Mouse (Mus musculus) MEL (cell line): Measurements from ENCODE around the gene Tmem126a. TPM values are rescaled to one million over a fixed set of nuclear protein-coding genes. Genes with fewer than 3 reads are reported as not detected.

Source experiments
- DNase-seq: peaks from one replicate; pipeline ENCODE4 v3.0.0; 2011; ENCODE audit warnings: low read depth, low spot score
- H3K27ac ChIP-seq: 2 replicates; pipeline ENCODE4 v1.5.1; 2012; ENCODE audit warnings: low read depth, mild to moderate bottlenecking, control low read depth, low read length, moderate library complexity; ENCODE audit not compliant: control insufficient read depth
- H3K27me3 ChIP-seq, 2 experiments: fragments of 150-350 bp in 1 of 2; sonication (generic) in 1 of 2; 2 replicates each; pipeline ENCODE4 v1.6.1; 2012; ENCODE audit warnings: low read length in 2 of 2, mild to moderate bottlenecking in 2 of 2, improper control_type of control experiment in 1 of 2, moderate library complexity in 1 of 2; ENCODE audit not compliant: insufficient read depth in 2 of 2, control insufficient read depth in 1 of 2
- H3K36me3 ChIP-seq, 2 experiments: 2 replicates each; pipeline ENCODE4 v1.6.1; 2012 to 2014; ENCODE audit warnings: low read length in 2 of 2, improper control_type of control experiment in 1 of 2, inconsistent platforms in 1 of 2, mild to moderate bottlenecking in 1 of 2; ENCODE audit not compliant: insufficient read depth in 2 of 2, control insufficient read depth in 1 of 2
- H3K4me1 ChIP-seq, 2 experiments: fragments of 150-350 bp in 1 of 2; sonication (generic) in 1 of 2; 2 replicates each; pipeline ENCODE4 v1.6.1; 2012; ENCODE audit warnings: low read length in 2 of 2, improper control_type of control experiment in 1 of 2, mild to moderate bottlenecking in 1 of 2; ENCODE audit not compliant: insufficient read depth in 2 of 2, control insufficient read depth in 1 of 2
- H3K4me3 ChIP-seq, 2 experiments: fragments of 150-350 bp in 1 of 2; sonication (generic) in 1 of 2; 2 replicates each; pipeline ENCODE4 v1.5.1; 2012; ENCODE audit warnings: low read depth in 2 of 2, low read length in 2 of 2, mild to moderate bottlenecking in 2 of 2, moderate library complexity in 2 of 2, control low read depth in 1 of 2, improper control_type of control experiment in 1 of 2; ENCODE audit not compliant: control insufficient read depth in 1 of 2, insufficient read depth in 1 of 2
- H3K79me2 ChIP-seq: 2 replicates; pipeline ENCODE4 v1.6.1; 2012; ENCODE audit warnings: mild to moderate bottlenecking, low read length, moderate library complexity; ENCODE audit not compliant: control insufficient read depth, poor library complexity, insufficient read depth
- H3K9ac ChIP-seq: 2 replicates; pipeline ENCODE4 v1.6.1; 2012; ENCODE audit warnings: low read depth, mild to moderate bottlenecking, control low read depth, low read length, moderate library complexity; ENCODE audit not compliant: control insufficient read depth, poor library complexity, severe bottlenecking
- H3K9me3 ChIP-seq: fragments of 150-350 bp; sonication (generic); replicated peaks from 2 replicates; pipeline ENCODE4 v1.6.1; 2012; ENCODE audit warnings: mild to moderate bottlenecking, low read length, improper control_type of control experiment, moderate library complexity; ENCODE audit not compliant: insufficient read depth
- BHLHE40 ChIP-seq: IDR thresholded peaks from 2 replicates; pipeline ENCODE4 v1.6.1; 2012; ENCODE audit warnings: low read depth, mild to moderate bottlenecking, inconsistent platforms, low read length, improper control_type of control experiment, borderline replicate concordance
- CHD1 ChIP-seq: IDR thresholded peaks from 2 replicates; pipeline ENCODE4 v1.6.1; 2012; ENCODE audit warnings: low read depth, mild to moderate bottlenecking, inconsistent platforms, low read length, improper control_type of control experiment
- CHD2 ChIP-seq: IDR thresholded peaks from 2 replicates; pipeline ENCODE4 v1.6.1; 2011; ENCODE audit warnings: low read length, improper control_type of control experiment
- ETS1 ChIP-seq: IDR thresholded peaks from 2 replicates; pipeline ENCODE4 v1.6.1; 2012; ENCODE audit warnings: low read depth, mild to moderate bottlenecking, inconsistent platforms, low read length, improper control_type of control experiment, moderate library complexity
- GABPA ChIP-seq: IDR thresholded peaks from 2 replicates; pipeline ENCODE4 v1.6.1; 2012; ENCODE audit warnings: low read depth, mild to moderate bottlenecking, inconsistent platforms, low read length, improper control_type of control experiment, moderate library complexity
- HCFC1 ChIP-seq: IDR thresholded peaks from 2 replicates; pipeline ENCODE4 v1.6.1; 2012; ENCODE audit warnings: low read depth, mild to moderate bottlenecking, inconsistent platforms, low read length, improper control_type of control experiment, moderate library complexity
- MAX ChIP-seq: IDR thresholded peaks from 2 replicates; pipeline ENCODE4 v1.6.1; 2011; ENCODE audit warnings: low read length, improper control_type of control experiment
- MXI1 ChIP-seq: IDR thresholded peaks from 2 replicates; pipeline ENCODE4 v1.6.1; 2011; ENCODE audit warnings: mild to moderate bottlenecking, low read depth, low read length, improper control_type of control experiment
- MYB ChIP-seq: IDR thresholded peaks from 2 replicates; pipeline ENCODE4 v1.6.1; 2011; ENCODE audit warnings: mild to moderate bottlenecking, low read depth, low read length, improper control_type of control experiment
- NELFE ChIP-seq: IDR thresholded peaks from 2 replicates; pipeline ENCODE4 v1.6.1; 2011; ENCODE audit warnings: low read depth, low read length, improper control_type of control experiment
- RCOR1 ChIP-seq: IDR thresholded peaks from 2 replicates; pipeline ENCODE4 v1.6.1; 2012; ENCODE audit warnings: low read depth, mild to moderate bottlenecking, inconsistent platforms, low read length, improper control_type of control experiment
- TAL1 ChIP-seq: IDR thresholded peaks from 2 replicates; pipeline ENCODE4 v1.6.1; 2012; ENCODE audit warnings: mild to moderate bottlenecking, inconsistent platforms, low read length, moderate library complexity, mixed read lengths
- TBP ChIP-seq: IDR thresholded peaks from 2 replicates; pipeline ENCODE4 v1.8.0; 2011; ENCODE audit warnings: low read depth, low read length, improper control_type of control experiment
- TCF12 ChIP-seq: IDR thresholded peaks from 2 replicates; pipeline ENCODE4 v1.6.1; 2014; ENCODE audit warnings: low read depth, mild to moderate bottlenecking, inconsistent platforms, low read length, improper control_type of control experiment, moderate library complexity
- UBTF ChIP-seq: IDR thresholded peaks from 2 replicates; pipeline ENCODE4 v1.6.1; 2012; ENCODE audit warnings: low read depth, mild to moderate bottlenecking, inconsistent platforms, low read length, improper control_type of control experiment, moderate library complexity, borderline replicate concordance; ENCODE audit not compliant: insufficient read depth
- USF1 ChIP-seq: IDR thresholded peaks from 2 replicates; pipeline ENCODE4 v1.6.1; 2014; ENCODE audit warnings: low read depth, mild to moderate bottlenecking, inconsistent platforms, low read length, improper control_type of control experiment, moderate library complexity
- USF2 ChIP-seq, 2 experiments: IDR thresholded peaks; 2 replicates each; pipeline ENCODE4 v1.6.1; 2011 to 2012; ENCODE audit warnings: improper control_type of control experiment in 2 of 2, low read length in 2 of 2, borderline replicate concordance in 1 of 2, inconsistent platforms in 1 of 2, low read depth in 1 of 2, mild to moderate bottlenecking in 1 of 2; ENCODE audit not compliant: insufficient read depth in 1 of 2
- ZC3H11A ChIP-seq: IDR thresholded peaks from 2 replicates; pipeline ENCODE4 v1.6.1; 2012; ENCODE audit warnings: low read depth, mild to moderate bottlenecking, inconsistent platforms, low read length, improper control_type of control experiment
- ZKSCAN1 ChIP-seq: IDR thresholded peaks from 2 replicates; pipeline ENCODE4 v1.6.1; 2012; ENCODE audit warnings: low read depth, mild to moderate bottlenecking, inconsistent platforms, low read length, improper control_type of control experiment, moderate library complexity
- ZMIZ1 ChIP-seq: IDR thresholded peaks from 2 replicates; pipeline ENCODE4 v1.6.1; 2012; ENCODE audit warnings: low read depth, mild to moderate bottlenecking, inconsistent platforms, low read length, improper control_type of control experiment, moderate library complexity
- polyA plus RNA-seq, 2 experiments: library from polyadenylated mRNA; stranded (reverse) in 1 of 2; unstranded in 1 of 2; fragments of >175 nt in 1 of 2; fragments of >200 nt in 1 of 2; gene quantifications; 2 replicates each; pipeline versions ENCODE4 v1.2.1 to v1.2.4; 2012; ENCODE audit warnings: low replicate concordance in 2 of 2, low read depth in 1 of 2; ENCODE audit not compliant: insufficient read length in 2 of 2, insufficient read depth in 1 of 2, missing spikeins in 1 of 2
- total RNA-seq: library from RNA; depleted of rRNA; stranded (reverse); fragments of 300-350 nt; gene quantifications from 2 replicates; pipeline ENCODE4 v1.2.3, GENCODE M21; 2012

Tmem126a gene
- total and polyA plus RNA-seq, 3 experiments, result 10.3 to 11.9 TPM; not detected in 1

GRCm38 (mm10) chr7:90473511-90473910, 16.5 kb upstream of the Tmem126a start:
- peaks cover 4 to 11% of the 10 kb centered on the region in 2 experiments; a peak in 3 of 4 replicates for H3K36me3 ChIP-seq
- H3K4me3 ChIP-seq, result no peak overlapping the region
- no peak overlapping the region for H3K9ac ChIP-seq
- peaks cover 0 to 8% of the 10 kb centered on the region in 2 experiments; a peak in 2 of 4 replicates for H3K4me1 ChIP-seq
- H3K27me3 ChIP-seq, result peaks cover 1 to 15% of the 10 kb centered on the region in 2 experiments; a peak in 2 of 4 replicates
- H3K27ac ChIP-seq, result no peak overlapping the region
- no peak for TF ChIP-seq HCFC1
- TF ChIP-seq ETS1, result no peak
- TF ChIP-seq GABPA, result no peak
- TF ChIP-seq USF2 (IDR thresholded peaks at IDR 0.05; ENCODE audit: borderline replicate concordance in 1 of 2, insufficient read depth in 1 of 2, low read depth in 1 of 2, low read length in 2 of 2), result no peak
- TF ChIP-seq USF1, result no peak
- no peak for TF ChIP-seq ZKSCAN1
- no peak for TF ChIP-seq TBP
- no peak for TF ChIP-seq CHD1
- TF ChIP-seq UBTF, result no peak
- peaks cover 2% of the 10 kb centered on the region; the same call in 1 of the 2 replicates for H3K79me2 ChIP-seq
- no peaks in the 10 kb centered on the region for H3K9me3 ChIP-seq
- peak; percentile 20 for DNase-seq

- no peak overlapping the region for H3K27ac ChIP-seq
- no peak overlapping the region for H3K4me3 ChIP-seq
- no peak for DNase-seq
- TF ChIP-seq MYB (no peak), ZC3H11A (no peak), TAL1 (no peak), CHD1 (no peak), ZKSCAN1 (no peak), USF2 (IDR thresholded peaks at IDR 0.05; ENCODE audit: borderline replicate concordance in 1 of 2, insufficient read depth in 1 of 2, low read depth in 1 of 2, low read length in 2 of 2) (no peak), CHD2 (no peak), ZMIZ1 (no peak), BHLHE40 (no peak), TBP (no peak), GABPA (no peak), MXI1 (no peak), NELFE (no peak), MAX (no peak), TCF12 (no peak), RCOR1 (no peak)
- H3K79me2 ChIP-seq, result peaks cover 3% of the 10 kb centered on the region; the same call in 1 of the 2 replicates
- H3K36me3 ChIP-seq, result peaks cover 0 to 5% of the 10 kb centered on the region in 2 experiments; a peak in 2 of 4 replicates
- H3K9me3 ChIP-seq, result no peaks in the 10 kb centered on the region
- H3K27me3 ChIP-seq, result no peaks in the 10 kb centered on the region
- peaks cover 2 to 3% of the 10 kb centered on the region in 2 experiments; a peak in 3 of 4 replicates for H3K4me1 ChIP-seq
- no peak overlapping the region for H3K9ac ChIP-seq
Measured at GRCm38 (mm10) chr7:90461441-90461840, 4.4 kb upstream of the Tmem126a start.
